8 mouse cellular contexts compared by ENCODE assay signal in genomic region chr2:83625226-83626108, GRCm38 (mm10). TPM values are rescaled to one million over a fixed set of nuclear protein-coding genes. Genes with fewer than 3 reads are reported as not detected.
DNase-seq lines count a peak whose midpoint lies in the region; ATAC-seq and TF ChIP-seq lines count a peak whose summit lies in the region.

No protein-coding gene starts in this region.

- no peak overlapping the region for H3K9ac ChIP-seq in hindbrain, postnatal 0 days (replicated peaks; ENCODE audit: low read length)

- WGBS in hindbrain, postnatal 0 days = 23% methylated on average over 10 of the region's 10 CpGs
- WGBS in midbrain, embryonic 10.5 days = 32% methylated on average over 10 of the region's 10 CpGs

- peak; percentile 79 for TF ChIP-seq CTCF in hindbrain, postnatal 0 days (IDR thresholded peaks at IDR 0.05; ENCODE audit: low read depth)

- intact Hi-C loops in left cerebral cortex, postnatal 14 days (cut with DNase I) = loop anchor here (10.0 kb wide), 2 partner anchors 149 to 1241 kb away; no protein-coding TSS in a partner anchor

- no peaks in the 10 kb centered on the region for H3K36me3 ChIP-seq in hindbrain, postnatal 0 days (ENCODE audit: insufficient read depth, low read length)
- no peaks in the 10 kb centered on the region for H3K36me3 ChIP-seq in midbrain, embryonic 10.5 days

- no peaks in the 10 kb centered on the region for H3K4me1 ChIP-seq in hindbrain, postnatal 0 days (ENCODE audit: insufficient read depth, low read length)
- peaks cover 11% of the 10 kb centered on the region for H3K4me1 ChIP-seq in midbrain, embryonic 10.5 days

- peak; percentile 77 for ATAC-seq in hindbrain, postnatal 0 days

- no peak overlapping the region for H3K27ac ChIP-seq in hindbrain, postnatal 0 days
- H3K27ac ChIP-seq in midbrain, embryonic 10.5 days (replicated peaks) = no peak overlapping the region

- H3K9me3 ChIP-seq in hindbrain, postnatal 0 days (ENCODE audit: low read length) = no peaks in the 10 kb centered on the region
- no peaks in the 10 kb centered on the region for H3K9me3 ChIP-seq in midbrain, embryonic 10.5 days (replicated peaks)

- H3K4me3 ChIP-seq in hindbrain, postnatal 0 days (ENCODE audit: low read length) = no peak overlapping the region; the same call in 1 of the 2 replicates
- H3K4me3 ChIP-seq in midbrain, embryonic 10.5 days = no peak overlapping the region

- H3K27me3 ChIP-seq in hindbrain, postnatal 0 days (ENCODE audit: insufficient read depth, low read length) = no peaks in the 10 kb centered on the region
- H3K27me3 ChIP-seq in midbrain, embryonic 10.5 days (ENCODE audit: low read depth, poor library complexity, severe bottlenecking) = no peaks in the 10 kb centered on the region

- DNase-seq in T-cell, adult 2 months (ENCODE audit: low spot score) = peak; percentile 72
- peak; percentile 69 for DNase-seq in cerebellum, adult 9-10 months
- peak; percentile 37 to 50 for DNase-seq in frontal cortex, postnatal 25 days (ENCODE audit: low spot score in 2 of 2)
- peak; percentile 84 for DNase-seq in hindbrain, postnatal 0 days (ENCODE audit: low spot score)
- DNase-seq in left cerebral cortex, postnatal 14 days (ENCODE audit: low spot score in 2 of 2) = peak; percentile 74 to 75
- DNase-seq in midbrain, embryonic 10.5 days (ENCODE audit: low spot score) = peak; percentile 69
- DNase-seq in right cerebral cortex, postnatal 25 days = peak; percentile 42
- DNase-seq in yolk sac, embryonic 10.5 days (ENCODE audit: low spot score) = peak; percentile 41

- H3K4me2 ChIP-seq in hindbrain, postnatal 0 days (ENCODE audit: low read depth, low read length) = peak overlapping the region; percentile 46

RNA-seq across cellular contexts. Expression of gene Zc3h15, which starts 18.8 kb away (rescaled TPM):
- total RNA-seq in hindbrain, postnatal 0 days (2014; rRNA removed) = 64.8 and 67.1 TPM in 2 replicates
- polyA plus RNA-seq in hindbrain, postnatal 0 days (2015; fragmentation: Nextera tagmentation; extraction: Ambion mirVana) = 177 and 190 TPM in 2 replicates
- 100 to 1,000 TPM; 131 to 133 TPM for total RNA-seq in left cerebral cortex, postnatal 14 days (2021)
- polyA plus RNA-seq in midbrain, embryonic 10.5 days (2016; fragmentation: Nextera tagmentation; extraction: Ambion mirVana) = 129 and 142 TPM in 2 replicates
